Mouse (Mus musculus) liver, embryonic 16.5 days (tissue): Measurements from ENCODE around the gene Ttc8. TPM values are rescaled to one million over a fixed set of nuclear protein-coding genes. Genes with fewer than 3 reads are reported as not detected.

Experiments
- ATAC-seq: fragments of 200-750 bp; cut with Nextera tagmentation; 2 replicates; pipeline ENCODE4 v1.8.0; 2017; ENCODE audit warnings: low read depth, mild to moderate bottlenecking, moderate number of reproducible peaks, moderate library complexity
- H3K27ac ChIP-seq: fragments of 300-500 bp; sonication (generic); 2 replicates; pipeline ENCODE4 v1.5.1; 2014; ENCODE audit warnings: mild to moderate bottlenecking, low read length
- H3K27me3 ChIP-seq: fragments of 300-500 bp; sonication (generic); 2 replicates; pipeline ENCODE4 v1.6.1; 2014; ENCODE audit warnings: low read depth, low read length, mixed read lengths; ENCODE audit not compliant: control insufficient read depth, insufficient read depth
- H3K36me3 ChIP-seq: fragments of 300-500 bp; sonication (generic); 2 replicates; pipeline ENCODE4 v1.6.1; 2014; ENCODE audit warnings: mild to moderate bottlenecking; ENCODE audit not compliant: control insufficient read depth, insufficient read depth
- H3K4me1 ChIP-seq: fragments of 300-500 bp; sonication (generic); 2 replicates; pipeline ENCODE4 v1.6.1; 2014; ENCODE audit warnings: low read depth, low read length, mixed read lengths; ENCODE audit not compliant: control insufficient read depth
- H3K4me2 ChIP-seq: fragments of 300-500 bp; sonication (generic); 2 replicates; pipeline ENCODE4 v1.6.1; 2014; ENCODE audit warnings: low read depth, low read length, mixed read lengths
- H3K4me3 ChIP-seq: fragments of 300-500 bp; sonication (generic); 2 replicates; pipeline ENCODE4 v1.5.1; 2014; ENCODE audit warnings: low read depth, mild to moderate bottlenecking, low read length
- H3K9ac ChIP-seq: fragments of 300-500 bp; sonication (generic); 2 replicates; pipeline ENCODE4 v1.6.1; 2014; ENCODE audit warnings: low read depth, low read length
- H3K9me3 ChIP-seq: fragments of 300-500 bp; sonication (generic); replicated peaks from 2 replicates; pipeline ENCODE4 v1.6.1; 2016; ENCODE audit warnings: low read length; ENCODE audit not compliant: control insufficient read depth
- WGBS: fragments of 180-500 bp; shearing (Covaris S2); extraction: QIAGEN DNeasy Blood & Tissue Kit; methylation state at CpG from one replicate; pipeline ENCODE4 v1.1.7; 2014; ENCODE audit not compliant: insufficient replicate concordance; 5-methylcytosine and 5-hydroxymethylcytosine counted together
- polyA plus RNA-seq: library from polyadenylated mRNA; unstranded; fragments of >200 nt; fragmentation: Nextera tagmentation; extraction: Ambion mirVana; gene quantifications from 2 replicates; pipeline ENCODE4 v1.2.1, GENCODE M21; 2015

The Ttc8 gene
- polyA plus RNA-seq, 1 experiment from 2014 or later, result 2.3 TPM

DNA sequence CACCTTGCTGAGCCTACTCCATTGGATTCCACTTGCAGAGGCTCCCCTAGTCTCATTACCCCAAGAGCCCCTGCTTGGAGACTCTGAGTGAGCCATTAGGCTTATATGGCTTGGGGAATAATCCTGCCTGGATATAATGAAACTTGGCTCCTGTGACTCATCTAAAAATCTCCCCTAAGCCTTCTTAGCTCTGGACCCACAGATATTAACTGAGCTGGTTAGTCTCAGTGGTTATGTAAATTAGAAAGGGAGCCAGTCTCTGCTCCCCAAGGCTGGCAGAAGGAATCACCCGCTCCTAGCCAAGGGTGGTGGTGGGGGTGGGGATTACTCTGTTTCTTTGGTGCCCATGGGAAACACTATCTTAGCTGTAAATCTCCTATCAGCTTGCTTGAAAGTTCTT lies 109.6 kb downstream of the Ttc8 start:
- no peak for ATAC-seq
- no peak overlapping the region for H3K4me2 ChIP-seq
- 61% methylated on average over 1 of the region's 1 CpGs for WGBS
- H3K36me3 ChIP-seq, result no peaks in the 10 kb centered on the region
- H3K9ac ChIP-seq, result no peak overlapping the region
- H3K9me3 ChIP-seq, result no peaks in the 10 kb centered on the region
- H3K27me3 ChIP-seq, result no peaks in the 10 kb centered on the region
- no peak overlapping the region for H3K27ac ChIP-seq
- no peak overlapping the region for H3K4me3 ChIP-seq
- H3K4me1 ChIP-seq, result no peaks in the 10 kb centered on the region

Other genes starting within 250 kb of the Ttc8 start
- 2.2 and 2.9 TPM in 2 replicates for gene Ptpn21, start 183.2 kb upstream of the Ttc8 start, polyA plus RNA-seq
- 30.8 and 31.8 TPM in 2 replicates for gene Zc3h14, start 173.6 kb upstream of the Ttc8 start, polyA plus RNA-seq
- gene Eml5, start 19.1 kb upstream of the Ttc8 start, polyA plus RNA-seq, result 0.37 and 0.62 TPM in 2 replicates